Mouse (Mus musculus) ES-E14 (cell line): ENCODE results near the gene Dcps. TPM values are rescaled to one million over a fixed set of nuclear protein-coding genes. Genes with fewer than 3 reads are reported as not detected.
"Not testable (repeated sequence)": the region's sequence is repeated elsewhere in the genome, so short reads cannot be mapped to it uniquely, and the experiment has no call there.

Experiments used
- DNase-seq: peaks from one replicate; pipeline ENCODE4 v3.0.0-alpha.2; 2013; ENCODE audit warnings: low read depth, low spot score
- H3K27ac ChIP-seq: 2 replicates; pipeline ENCODE4 v1.5.1; 2012; ENCODE audit warnings: low read depth, mild to moderate bottlenecking, low read length, moderate library complexity, mixed read lengths; ENCODE audit not compliant: poor library complexity, insufficient read depth, severe bottlenecking
- H3K36me3 ChIP-seq: 2 replicates; pipeline ENCODE4 v1.6.1; 2012; ENCODE audit warnings: mild to moderate bottlenecking, low read length, moderate library complexity, mixed read lengths; ENCODE audit not compliant: control insufficient read depth, poor library complexity, insufficient read depth, severe bottlenecking
- H3K4me1 ChIP-seq, 2 experiments: fragments of 150-350 bp in 1 of 2; sonication (generic) in 1 of 2; 2 replicates each; pipeline ENCODE4 v1.6.1; 2012; ENCODE audit warnings: low read length in 2 of 2, mild to moderate bottlenecking in 1 of 2, mixed read lengths in 1 of 2; ENCODE audit not compliant: control insufficient read depth in 2 of 2, insufficient read depth in 2 of 2, poor library complexity in 1 of 2
- H3K4me3 ChIP-seq, 2 experiments: fragments of 150-350 bp in 1 of 2; sonication (generic) in 1 of 2; 2 replicates each; pipeline ENCODE4 v1.5.1; 2012; ENCODE audit warnings: low read length in 2 of 2, low read depth in 1 of 2, mild to moderate bottlenecking in 1 of 2, mixed read lengths in 1 of 2; ENCODE audit not compliant: insufficient read depth in 1 of 2, poor library complexity in 1 of 2, severe bottlenecking in 1 of 2
- H3K9ac ChIP-seq: 2 replicates; pipeline ENCODE4 v1.6.1; 2012; ENCODE audit warnings: low read depth, mild to moderate bottlenecking, low read length, mixed read lengths; ENCODE audit not compliant: poor library complexity, insufficient read depth, severe bottlenecking
- H3K9me3 ChIP-seq: fragments of 150-350 bp; sonication (generic); 2 replicates; pipeline ENCODE4 v1.6.1; 2012; ENCODE audit warnings: low read depth, mild to moderate bottlenecking, low read length; ENCODE audit not compliant: control insufficient read depth, insufficient read depth
- CHD2 ChIP-seq: IDR thresholded peaks from 2 replicates; pipeline ENCODE4 v1.6.1; 2014; ENCODE audit warnings: mild to moderate bottlenecking, low read depth, low read length, inconsistent platforms
- HCFC1 ChIP-seq: IDR thresholded peaks from 2 replicates; pipeline ENCODE4 v1.6.1; 2012; ENCODE audit warnings: low read length, inconsistent platforms, borderline replicate concordance; ENCODE audit not compliant: insufficient read depth
- MAFK ChIP-seq: IDR thresholded peaks from 2 replicates; pipeline ENCODE4 v1.6.1; 2014; ENCODE audit warnings: mild to moderate bottlenecking, low read depth, low read length, inconsistent platforms; ENCODE audit not compliant: insufficient read depth
- ZC3H11A ChIP-seq: IDR thresholded peaks from 2 replicates; pipeline ENCODE4 v1.6.1; 2012; ENCODE audit warnings: low read depth, mild to moderate bottlenecking, inconsistent platforms, low read length, borderline replicate concordance
- ZNF384 ChIP-seq: IDR thresholded peaks from 2 replicates; pipeline ENCODE4 v1.6.1; 2012; ENCODE audit warnings: low read depth, low read length, inconsistent platforms
- in situ Hi-C, 2 experiments: fragments of 600-800 bp; cut with MboI; formaldehyde crosslinking; loops; one replicate each; pipeline ENCODE4 v1.15.1; 2025; ENCODE audit warnings: low sequenced_read_pairs in 2 of 2, inconsistent platforms in 1 of 2; ENCODE audit not compliant: unreplicated experiment in 2 of 2
- total RNA-seq: library from RNA; depleted of rRNA; stranded (reverse); fragments of 300-350 nt; gene quantifications from 2 replicates; pipeline ENCODE4 v1.2.3, GENCODE M21; 2012

Dcps gene
- total RNA-seq, 1 experiment, result 42.9 TPM

DNA sequence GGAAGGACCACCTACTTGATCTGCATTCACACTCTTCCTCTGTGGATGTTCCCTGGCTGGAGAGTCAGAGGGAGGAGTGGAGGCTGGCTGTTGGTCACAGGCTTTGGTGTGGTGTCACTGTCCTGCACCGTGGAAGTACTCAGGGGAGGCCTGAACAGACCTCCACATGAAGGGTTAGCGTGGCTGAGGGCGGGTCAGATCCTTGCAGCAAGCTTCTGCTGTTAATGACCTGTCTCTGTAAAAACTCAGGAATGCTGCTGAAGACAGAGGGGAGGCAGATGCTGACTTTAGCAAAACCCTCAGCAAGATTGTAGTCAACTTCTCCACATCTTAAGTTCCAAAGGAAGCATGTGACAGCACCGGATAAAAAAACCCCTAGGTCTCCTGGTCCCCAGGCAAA is 19.0 kb downstream of the Dcps start:
- H3K27ac ChIP-seq, result no peak overlapping the region
- in situ Hi-C loops, result loop anchor here (25.0 kb wide), 2 partner anchors 295 to 670 kb away; partner anchors contain the start of gene Kirrel3 (in 1 of the 2)
- peaks cover 11% of the 10 kb centered on the region for H3K36me3 ChIP-seq
- no peaks in the 10 kb centered on the region for H3K9me3 ChIP-seq
- H3K4me3 ChIP-seq, result no peak overlapping the region
- no peak overlapping the region for H3K9ac ChIP-seq
- H3K4me1 ChIP-seq, result no peaks in the 10 kb centered on the region
- no peak for DNase-seq
- no peak for TF ChIP-seq HCFC1

DNA sequence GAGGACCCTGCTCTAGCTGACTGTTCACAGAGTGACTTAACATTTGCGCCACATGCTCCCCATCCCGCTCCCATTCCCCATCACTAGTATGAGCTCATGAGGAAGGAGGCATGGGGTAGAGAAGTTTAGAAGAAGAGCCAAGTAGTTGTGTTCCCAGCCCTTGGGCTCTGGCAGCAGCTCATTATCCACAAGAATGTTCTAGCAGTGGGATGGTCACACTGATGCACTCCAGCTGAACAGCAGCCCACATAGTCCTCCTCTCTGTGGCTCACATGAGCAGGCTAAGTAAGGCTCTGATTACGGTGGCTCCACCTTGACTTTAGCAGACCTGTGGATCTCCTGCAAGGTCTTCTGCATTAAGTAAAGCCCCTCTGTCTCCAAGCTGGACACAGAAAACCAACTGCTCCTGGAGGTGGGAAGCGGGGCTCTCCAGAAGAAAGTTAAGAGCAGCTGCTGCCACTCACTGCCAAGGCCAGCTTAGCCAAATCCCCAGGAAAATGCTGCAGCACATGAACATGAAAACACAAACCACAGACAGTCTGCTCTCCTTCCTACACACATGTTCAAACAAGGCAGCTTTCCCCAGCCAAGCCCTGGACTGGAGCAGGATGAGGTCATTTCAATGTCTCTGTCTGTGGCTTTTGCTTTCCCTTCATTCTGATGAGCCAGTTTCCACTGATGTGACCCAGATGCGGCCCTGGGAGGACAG is 19.7 kb downstream of the Dcps start:
- no peak overlapping the region for H3K27ac ChIP-seq
- H3K9ac ChIP-seq, result no peak overlapping the region
- peaks cover 10% of the 10 kb centered on the region for H3K36me3 ChIP-seq
- H3K4me1 ChIP-seq, result no peaks in the 10 kb centered on the region
- no peak for DNase-seq
- H3K4me3 ChIP-seq, result no peak overlapping the region
- in situ Hi-C loops, result loop anchor here (25.0 kb wide), 2 partner anchors 294 to 669 kb away; partner anchors contain the start of gene Kirrel3 (in 1 of the 2)
- no peaks in the 10 kb centered on the region for H3K9me3 ChIP-seq
- TF ChIP-seq CHD2 (no peak), ZNF384 (no peak), ZC3H11A (no peak), HCFC1 (no peak)

DNA sequence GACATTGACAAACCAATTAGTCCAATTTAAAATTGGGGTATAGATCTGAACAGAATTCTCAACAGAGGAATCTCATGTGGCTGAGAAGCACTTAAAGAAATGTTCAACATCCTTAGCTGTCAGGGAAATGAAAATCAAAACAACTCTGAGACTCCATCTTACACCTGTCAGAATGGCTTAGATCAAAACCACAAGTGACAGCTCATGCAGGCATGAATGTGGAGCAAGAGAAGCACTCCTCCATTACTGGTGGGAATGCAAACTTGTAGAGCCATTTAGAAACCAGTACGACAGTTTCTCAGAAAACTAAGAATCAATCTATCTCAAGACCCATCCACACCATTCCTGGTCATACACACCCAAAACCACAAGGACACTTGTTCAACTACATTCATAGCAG is 22.9 kb downstream of the Dcps start:
- H3K9ac ChIP-seq, result no peak overlapping the region
- H3K4me1 ChIP-seq, result no peaks in the 10 kb centered on the region
- TF ChIP-seq HCFC1, result no peak
- no peak for TF ChIP-seq CHD2
- no peak for TF ChIP-seq ZC3H11A
- TF ChIP-seq ZNF384, result no peak
- TF ChIP-seq MAFK, result no peak
- in situ Hi-C loops, result loop anchor here (25.0 kb wide), 2 partner anchors 291 to 666 kb away; partner anchors contain the start of gene Kirrel3 (in 1 of the 2)
- no peak overlapping the region for H3K4me3 ChIP-seq
- no peak for DNase-seq
- H3K27ac ChIP-seq, result no peak overlapping the region
- peaks cover 10% of the 10 kb centered on the region; the same call in 1 of the 2 replicates for H3K36me3 ChIP-seq
- no peaks in the 10 kb centered on the region for H3K9me3 ChIP-seq

DNA sequence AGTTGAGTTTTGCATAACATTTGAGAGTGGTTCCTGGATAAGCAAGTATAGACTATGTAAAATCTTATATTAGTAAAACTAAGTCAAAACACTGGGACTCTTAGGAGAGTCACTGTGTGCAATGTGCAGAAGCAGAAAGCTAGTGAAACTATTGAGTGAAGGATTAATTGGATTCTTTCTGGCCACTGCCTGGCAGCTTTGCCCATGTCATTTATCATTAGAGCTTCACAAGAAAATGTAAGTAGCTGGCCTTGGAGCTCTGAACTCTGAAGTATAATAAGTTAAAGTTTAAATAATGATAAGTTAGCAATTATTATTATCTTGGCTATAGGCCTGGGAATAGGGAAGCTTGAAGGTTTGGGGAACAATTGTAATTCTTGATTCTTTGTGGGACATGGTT is 27.0 kb downstream of the Dcps start:
- H3K9me3 ChIP-seq, H3K36me3 ChIP-seq, in situ Hi-C loops: not testable (repeated sequence)

DNA sequence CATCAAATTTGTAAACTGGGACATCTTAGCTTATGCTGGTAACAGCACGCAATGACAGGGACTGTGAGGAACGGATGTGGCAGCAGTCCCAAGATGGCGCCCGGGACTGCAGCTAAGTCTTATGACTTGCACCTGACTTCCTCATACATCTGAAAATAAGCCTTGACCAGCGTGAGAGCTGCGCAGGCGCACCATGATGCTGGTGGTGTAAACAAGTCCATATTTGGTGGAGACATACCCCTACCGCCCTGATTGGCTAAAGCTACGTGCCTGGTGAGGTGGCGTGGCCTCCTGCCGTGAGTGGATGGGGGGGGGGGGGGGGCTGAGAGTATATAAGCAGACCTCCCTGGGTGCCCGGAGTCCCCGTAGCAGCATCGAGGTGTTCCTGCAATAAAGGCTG is 28.6 kb downstream of the Dcps start:
- H3K4me3 ChIP-seq, H3K36me3 ChIP-seq, H3K27ac ChIP-seq, H3K9ac ChIP-seq, H3K4me1 ChIP-seq, DNase-seq, in situ Hi-C loops, H3K9me3 ChIP-seq: not testable (repeated sequence)

More for the DNA sequence above, 27.0 kb downstream of the Dcps start:
- H3K4me3 ChIP-seq, H3K27ac ChIP-seq, H3K9ac ChIP-seq, DNase-seq, H3K4me1 ChIP-seq: not testable (repeated sequence)
